Mouse (Mus musculus): ENCODE data around the gene Ptprn2. TPM values are rescaled to one million over a fixed set of nuclear protein-coding genes. Genes with fewer than 3 reads are reported as not detected.
A peak's percentile ranks its signal among the peaks of the same experiment; 100 is the strongest.

Ptprn2 gene
- polyA plus RNA-seq, 1 experiment from 2014 or later, result 0.25 TPM

GRCm38 (mm10) chr12:117158950-117159668 lies 673.6 kb downstream of the Ptprn2 start:
- WGBS, result 9% methylated on average over 17 of the region's 17 CpGs
- no peaks in the 10 kb centered on the region for H3K36me3 ChIP-seq
- no peak overlapping the region for H3K27ac ChIP-seq
- ATAC-seq (ENCODE audit: insufficient number of reproducible peaks, insufficient read depth, low FRiP score, low TSS enrichment, low read depth), result peak; percentile 52
- H3K27me3 ChIP-seq, result peaks cover 77% of the 10 kb centered on the region
- H3K4me2 ChIP-seq, result peak overlapping the region; percentile 61
- peak overlapping the region; percentile 33; the same call in 1 of the 2 replicates for H3K4me3 ChIP-seq (replicated peaks)
- H3K9me3 ChIP-seq, result no peaks in the 10 kb centered on the region
- H3K4me1 ChIP-seq (replicated peaks), result peaks cover 37% of the 10 kb centered on the region
- H3K9ac ChIP-seq (replicated peaks), result no peak overlapping the region

GRCm38 (mm10) chr12:117159669-117160210 lies 674.2 kb downstream of the Ptprn2 start:
- Histone ChIP-seq H3K36me3 (no peaks in the 10 kb centered on the region), H3K9me3 (no peaks in the 10 kb centered on the region), H3K27ac (no peak overlapping the region), H3K27me3 (peaks cover 71% of the 10 kb centered on the region), H3K4me1 (replicated peaks) (peaks cover 31% of the 10 kb centered on the region), H3K4me3 (replicated peaks) (peak overlapping the region; percentile 33), H3K4me2 (peak overlapping the region; percentile 61), H3K9ac (replicated peaks) (no peak overlapping the region)
- 4% methylated on average over 15 of the region's 15 CpGs for WGBS
- ATAC-seq (ENCODE audit: insufficient number of reproducible peaks, insufficient read depth, low FRiP score, low TSS enrichment, low read depth), result no peak; the same call in 1 of the 2 replicates

DNA sequence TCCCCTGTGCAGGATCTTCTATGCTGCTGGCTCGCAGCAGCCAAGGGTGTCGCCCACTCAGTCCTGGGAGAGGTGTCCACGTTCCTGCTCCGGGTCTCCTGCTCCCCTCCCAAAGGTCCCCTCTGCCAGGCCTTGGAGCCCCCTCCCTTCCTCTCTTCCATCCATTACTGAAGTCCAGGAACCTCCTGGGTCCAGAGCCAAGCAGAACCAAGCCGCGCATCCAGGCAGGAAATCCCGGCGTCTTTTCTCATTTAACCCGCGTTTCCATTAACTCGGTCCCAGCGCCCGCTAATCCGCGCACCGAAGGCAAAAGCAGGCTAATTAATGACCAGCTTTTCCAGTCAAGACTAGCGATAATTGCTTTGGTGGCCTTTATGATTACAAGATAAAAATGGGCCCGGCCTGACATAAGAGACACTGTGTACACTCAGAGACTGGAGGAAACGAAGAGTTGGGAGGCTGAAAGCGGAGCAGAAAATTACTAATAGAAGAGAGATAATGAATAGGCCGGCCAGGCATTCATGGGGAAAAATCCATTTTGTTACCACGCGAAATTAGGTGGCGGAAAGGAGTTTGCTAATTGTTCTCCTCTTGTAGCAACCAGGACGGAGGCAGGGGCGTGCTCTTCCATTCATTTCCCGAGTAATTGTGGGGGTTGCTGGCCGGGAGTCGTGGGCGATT lies 674.8 kb downstream of the Ptprn2 start:
- Histone ChIP-seq H3K4me1 (replicated peaks) (peaks cover 26% of the 10 kb centered on the region), H3K9me3 (no peaks in the 10 kb centered on the region), H3K4me3 (replicated peaks) (peak overlapping the region; percentile 33), H3K27ac (no peak overlapping the region), H3K27me3 (peaks cover 65% of the 10 kb centered on the region), H3K9ac (replicated peaks) (0 out of 2 replicates have a peak overlapping the region, but pooled peaks have one; percentile 34), H3K4me2 (peak overlapping the region; percentile 61), H3K36me3 (no peaks in the 10 kb centered on the region)
- ATAC-seq (ENCODE audit: insufficient number of reproducible peaks, insufficient read depth, low FRiP score, low TSS enrichment, low read depth), result no peak
- 2% methylated on average over 30 of the region's 30 CpGs for WGBS

- WGBS, result 55% methylated on average over 3 of the region's 3 CpGs
- Histone ChIP-seq H3K9ac (replicated peaks) (no peak overlapping the region), H3K4me2 (no peak overlapping the region), H3K27me3 (peaks cover 51% of the 10 kb centered on the region), H3K9me3 (no peaks in the 10 kb centered on the region), H3K27ac (no peak overlapping the region), H3K36me3 (no peaks in the 10 kb centered on the region), H3K4me1 (replicated peaks) (peaks cover 17% of the 10 kb centered on the region), H3K4me3 (replicated peaks) (no peak overlapping the region)
- no peak for ATAC-seq (ENCODE audit: insufficient number of reproducible peaks, insufficient read depth, low FRiP score, low TSS enrichment, low read depth)
These were observed 676.7 kb downstream of the Ptprn2 start for GRCm38 (mm10) chr12:117162180-117162579.

DNA sequence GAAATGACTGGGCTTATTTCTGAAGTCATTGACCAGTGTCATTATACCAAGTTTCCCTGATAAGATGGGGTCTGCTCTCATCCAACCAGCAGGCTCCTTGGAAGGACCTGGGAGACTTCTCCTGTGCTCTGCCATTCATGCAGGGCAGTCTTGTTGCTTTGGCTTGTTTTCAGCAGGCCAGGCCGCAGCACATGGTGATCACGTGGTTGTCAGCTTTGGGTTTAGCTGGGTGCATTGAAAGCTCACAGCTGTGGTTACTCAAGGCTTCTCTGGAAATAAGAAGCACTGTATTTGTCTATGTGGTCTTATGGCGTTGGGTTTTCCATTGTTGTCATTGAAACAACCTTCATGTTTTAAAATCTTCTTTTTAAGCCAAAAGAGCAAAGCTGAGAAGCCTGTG lies 678.3 kb downstream of the Ptprn2 start:
- H3K4me2 ChIP-seq, result no peak overlapping the region
- H3K27ac ChIP-seq, result no peak overlapping the region
- H3K4me1 ChIP-seq (replicated peaks), result peaks cover 17% of the 10 kb centered on the region
- no peaks in the 10 kb centered on the region for H3K9me3 ChIP-seq
- no peak overlapping the region for H3K9ac ChIP-seq (replicated peaks)
- H3K36me3 ChIP-seq, result no peaks in the 10 kb centered on the region
- no peak for ATAC-seq (ENCODE audit: insufficient number of reproducible peaks, insufficient read depth, low FRiP score, low TSS enrichment, low read depth)
- peaks cover 35% of the 10 kb centered on the region for H3K27me3 ChIP-seq
- no peak overlapping the region for H3K4me3 ChIP-seq (replicated peaks)
- 59% methylated on average over 3 of the region's 3 CpGs for WGBS

DNA sequence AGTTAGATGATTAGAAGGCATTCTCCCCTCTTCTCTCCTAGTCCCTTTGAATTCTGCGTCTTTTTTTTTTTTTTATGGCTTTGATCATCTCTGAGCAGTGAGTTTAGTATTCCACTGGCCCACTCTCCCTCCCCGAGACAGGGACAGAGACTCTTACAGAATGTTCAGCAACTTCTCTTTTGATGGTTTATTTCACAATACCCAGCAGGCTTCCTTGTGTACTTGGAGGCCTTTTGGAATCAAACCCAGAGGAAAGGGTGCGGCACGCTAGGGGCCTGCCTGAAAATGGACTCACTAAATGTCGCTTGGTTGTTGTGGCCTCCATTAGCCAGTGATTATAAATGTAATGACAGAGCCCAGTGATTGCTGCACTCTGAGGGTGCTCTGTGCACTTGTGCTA lies 680.7 kb downstream of the Ptprn2 start:
- Histone ChIP-seq H3K9me3 (no peaks in the 10 kb centered on the region), H3K36me3 (no peaks in the 10 kb centered on the region), H3K4me3 (replicated peaks) (no peak overlapping the region), H3K27me3 (peaks cover 14% of the 10 kb centered on the region), H3K4me2 (no peak overlapping the region), H3K4me1 (replicated peaks) (peaks cover 8% of the 10 kb centered on the region), H3K27ac (no peak overlapping the region), H3K9ac (replicated peaks) (no peak overlapping the region)
- no peak for ATAC-seq (ENCODE audit: insufficient number of reproducible peaks, insufficient read depth, low FRiP score, low TSS enrichment, low read depth)
- WGBS, result 84% methylated on average over 5 of the region's 5 CpGs

- ATAC-seq (ENCODE audit: insufficient number of reproducible peaks, insufficient read depth, low FRiP score, low TSS enrichment, low read depth), result no peak
These were observed 684.1 kb downstream of the Ptprn2 start for GRCm38 (mm10) chr12:117169670-117170069.

DNA sequence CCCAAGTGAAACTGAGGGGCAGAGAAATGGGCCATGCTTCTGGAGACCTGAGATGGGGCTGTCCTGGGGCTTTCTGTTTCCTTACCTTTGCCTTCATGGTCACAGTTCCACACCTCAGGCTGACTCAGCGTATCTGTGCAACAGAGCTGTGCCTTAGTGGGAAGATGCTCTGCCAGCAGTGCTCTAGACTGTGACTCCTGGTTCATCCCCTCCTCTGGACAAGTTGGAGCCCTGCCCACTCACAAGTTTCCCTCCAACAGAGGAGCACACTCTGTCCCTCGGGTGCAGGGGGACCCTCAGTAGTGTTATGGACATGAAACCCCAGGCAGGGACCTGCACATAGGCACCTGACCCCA lies 687.0 kb downstream of the Ptprn2 start:
- 56% methylated on average over 2 of the region's 2 CpGs for WGBS
- 0 out of 2 replicates have a peak overlapping the region, but pooled peaks have one; percentile 26 for H3K4me2 ChIP-seq
- no peak for ATAC-seq (ENCODE audit: insufficient number of reproducible peaks, insufficient read depth, low FRiP score, low TSS enrichment, low read depth)
- peaks cover 33% of the 10 kb centered on the region for H3K4me1 ChIP-seq (replicated peaks)
- H3K9ac ChIP-seq (replicated peaks), result 0 out of 2 replicates have a peak overlapping the region, but pooled peaks have one; percentile 8
- H3K27me3 ChIP-seq, result 0 out of 2 replicates have a peak, but pooled peaks cover 12% of the 10 kb centered on the region
- 0 out of 2 replicates have a peak overlapping the region, but pooled peaks have one; percentile 41 for H3K27ac ChIP-seq
- H3K9me3 ChIP-seq, result no peaks in the 10 kb centered on the region
- H3K4me3 ChIP-seq (replicated peaks), result no peak overlapping the region
- no peaks in the 10 kb centered on the region for H3K36me3 ChIP-seq

More at GRCm38 (mm10) chr12:117169670-117170069, 684.1 kb downstream of the Ptprn2 start:
- Histone ChIP-seq H3K27me3 (0 out of 2 replicates have a peak, but pooled peaks cover 4% of the 10 kb centered on the region), H3K9ac (replicated peaks) (no peak overlapping the region), H3K4me2 (no peak overlapping the region), H3K27ac (no peak overlapping the region), H3K36me3 (no peaks in the 10 kb centered on the region), H3K4me3 (replicated peaks) (no peak overlapping the region), H3K9me3 (no peaks in the 10 kb centered on the region), H3K4me1 (replicated peaks) (peaks cover 33% of the 10 kb centered on the region)
- 68% methylated on average over 5 of the region's 5 CpGs for WGBS

DNA sequence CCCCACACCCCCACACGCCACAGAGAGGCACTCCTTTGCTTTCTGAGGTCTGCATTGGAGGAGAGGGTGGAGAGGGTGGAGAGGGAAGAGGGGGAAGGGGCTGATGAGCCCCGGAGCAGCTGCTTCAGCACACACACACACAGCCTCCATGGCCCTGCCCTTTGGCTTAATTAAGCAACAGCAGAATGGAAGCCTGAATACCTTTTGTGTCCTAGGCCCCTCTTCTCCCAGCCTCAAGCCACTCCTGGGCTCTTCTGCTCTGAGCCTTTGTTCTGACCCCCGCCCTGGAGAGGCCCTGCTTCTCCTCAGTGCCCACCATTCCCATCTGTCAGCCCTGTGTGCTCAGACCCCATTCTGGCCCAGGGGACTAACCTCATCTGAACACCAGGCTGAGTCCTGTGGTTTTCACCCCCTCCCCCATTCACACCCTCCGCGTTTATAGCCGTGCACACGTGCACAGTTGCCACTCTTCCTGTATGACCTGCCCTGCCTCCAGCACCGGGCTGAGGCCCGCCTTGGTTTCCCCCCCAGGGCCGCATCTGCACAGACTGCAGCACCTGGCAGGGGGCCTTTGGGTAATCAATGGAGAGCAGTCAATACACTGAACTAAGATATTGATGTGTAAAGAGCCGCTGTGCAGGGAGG lies 687.5 kb downstream of the Ptprn2 start:
- WGBS, result 12% methylated on average over 11 of the region's 11 CpGs
- ATAC-seq (ENCODE audit: insufficient number of reproducible peaks, insufficient read depth, low FRiP score, low TSS enrichment, low read depth), result peak; percentile 75
- Histone ChIP-seq H3K9ac (replicated peaks) (0 out of 2 replicates have a peak overlapping the region, but pooled peaks have one; percentile 8), H3K4me3 (replicated peaks) (no peak overlapping the region), H3K27me3 (0 out of 2 replicates have a peak, but pooled peaks cover 12% of the 10 kb centered on the region), H3K9me3 (no peaks in the 10 kb centered on the region), H3K4me2 (peak overlapping the region; percentile 26; the same call in 1 of the 2 replicates), H3K36me3 (no peaks in the 10 kb centered on the region), H3K27ac (0 out of 2 replicates have a peak overlapping the region, but pooled peaks have one; percentile 41), H3K4me1 (replicated peaks) (peaks cover 33% of the 10 kb centered on the region)

DNA sequence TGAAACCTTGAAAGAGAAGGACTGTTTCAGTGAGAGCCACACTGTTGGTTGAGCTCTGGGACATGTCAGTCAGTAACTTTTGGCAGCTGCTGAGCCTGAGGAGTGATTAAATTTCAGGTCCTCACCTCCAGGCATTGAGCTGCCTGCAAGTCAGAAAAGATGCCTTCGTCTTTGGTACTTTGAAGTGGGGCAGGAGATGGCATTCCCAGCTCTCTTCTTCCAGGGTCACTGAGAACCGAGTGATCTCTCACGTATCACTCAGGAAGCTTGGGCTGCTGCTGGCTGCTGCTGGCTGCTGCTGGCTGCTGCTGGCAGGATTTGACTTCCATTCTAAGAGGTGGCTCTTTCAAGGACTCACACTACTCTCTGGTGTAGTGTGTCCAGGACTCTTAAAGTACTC lies 688.7 kb downstream of the Ptprn2 start:
- peaks cover 33% of the 10 kb centered on the region for H3K4me1 ChIP-seq (replicated peaks)
- H3K27me3 ChIP-seq, result 0 out of 2 replicates have a peak, but pooled peaks cover 12% of the 10 kb centered on the region
- H3K36me3 ChIP-seq, result no peaks in the 10 kb centered on the region
- no peak for ATAC-seq (ENCODE audit: insufficient number of reproducible peaks, insufficient read depth, low FRiP score, low TSS enrichment, low read depth)
- H3K27ac ChIP-seq, result no peak overlapping the region
- H3K9ac ChIP-seq (replicated peaks), result no peak overlapping the region
- H3K9me3 ChIP-seq, result no peaks in the 10 kb centered on the region
- H3K4me2 ChIP-seq, result no peak overlapping the region
- 9% methylated on average over 3 of the region's 3 CpGs for WGBS
- H3K4me3 ChIP-seq (replicated peaks), result no peak overlapping the region

Data from limb, embryonic 12.5 days (tissue).